Mouse (Mus musculus) CD4-positive naive resting alpha-beta T cell, adult 57 days (primary cell): Measurements from ENCODE around the gene Mall. TPM values are rescaled to one million over a fixed set of nuclear protein-coding genes. Genes with fewer than 3 reads are reported as not detected.

ENCODE experiments used
- total RNA-seq: library from RNA; stranded (reverse); gene quantifications from one replicate; pipeline ENCODE4 v1.2.4, GENCODE M21; 2023

The Mall gene
- total RNA-seq = not detected

DNA sequence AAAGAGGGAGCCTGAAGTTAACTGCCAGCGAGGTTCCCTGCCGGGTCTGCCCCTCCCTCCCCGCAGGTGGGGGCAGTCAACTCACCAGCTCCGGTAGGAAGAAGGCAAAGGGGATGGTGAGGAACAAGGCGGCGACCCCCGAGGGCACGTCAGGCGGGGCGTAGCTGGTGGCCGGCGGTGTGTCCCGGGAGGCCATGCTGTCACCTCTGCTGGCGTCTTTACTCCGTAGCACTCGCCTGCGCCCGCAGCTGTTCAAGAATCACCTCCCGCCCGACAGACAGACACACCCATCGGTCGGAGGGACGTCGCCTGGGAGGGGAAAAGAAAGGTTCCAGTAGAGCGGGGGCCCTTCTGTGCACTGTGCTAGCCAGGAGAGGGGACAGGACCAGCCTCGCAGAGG is at the start of gene Mall:
Gene Mall, minus strand, starts transcription at position 262 of the 400 bp plus-strand sequence.

DNA sequence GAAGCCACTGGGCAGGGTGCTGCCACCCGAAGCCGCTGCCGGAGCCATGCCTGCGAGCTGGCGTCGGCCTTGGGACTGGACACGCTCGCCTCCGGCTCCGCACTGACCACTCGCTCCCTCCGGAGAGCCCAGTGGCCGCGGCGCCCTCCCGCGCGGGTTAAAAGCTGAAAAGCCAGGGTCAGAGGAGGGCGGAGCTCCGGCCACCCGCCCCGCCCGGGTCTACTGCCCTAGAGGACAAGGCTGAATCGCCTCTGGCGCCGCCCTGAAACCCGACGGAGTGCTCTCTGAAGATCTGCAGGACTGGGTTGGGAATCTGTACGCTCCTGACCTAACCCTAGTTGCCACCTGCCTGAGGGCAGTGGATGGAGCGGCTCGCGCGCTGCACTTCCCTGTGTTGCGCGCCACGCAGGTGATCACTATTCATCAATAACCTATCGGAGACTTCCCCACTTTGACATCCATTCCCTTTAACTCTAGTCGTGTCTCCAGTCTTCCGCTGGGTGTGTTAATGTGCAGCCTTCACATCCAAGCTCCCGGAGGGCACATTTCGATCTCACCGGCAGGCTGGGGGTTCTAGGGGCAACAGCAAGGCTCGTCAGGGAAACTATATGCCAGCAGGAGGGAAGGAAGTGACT is 73.5 kb downstream of the Mall start, which contains the start of gene Mal:
Gene Mal, minus strand, starts transcription at position 610 of the 635 bp plus-strand sequence.

Other genes starting within 250 kb of the Mall start
- 0.41 TPM for gene Kcnip3, start 207.8 kb downstream of the Mall start, total RNA-seq
- gene Prom2, start 188.5 kb downstream of the Mall start, total RNA-seq = not detected
- 5.9 TPM for gene Zfp661, start 142.8 kb downstream of the Mall start, total RNA-seq
- gene Mrps5, start 142.7 kb downstream of the Mall start, total RNA-seq = 140 TPM
- not detected for gene Mal, start 73.2 kb downstream of the Mall start, total RNA-seq
- 0.41 TPM for gene Nphp1, start 59.0 kb upstream of the Mall start, total RNA-seq
- 12.4 TPM for gene Mtln, start 62.6 kb upstream of the Mall start, total RNA-seq
- gene Bub1, start 101.9 kb upstream of the Mall start, total RNA-seq = 0.50 TPM
- 4.2 TPM for gene Acoxl, start 108.9 kb upstream of the Mall start, total RNA-seq